Mouse (Mus musculus) hindbrain, embryonic 11.5 days (tissue): ENCODE data around the gene Rbm34. TPM values are rescaled to one million over a fixed set of nuclear protein-coding genes. Genes with fewer than 3 reads are reported as not detected.
"Not testable (repeated sequence)": the region's sequence is repeated elsewhere in the genome, so short reads cannot be mapped to it uniquely, and the experiment has no call there.

Experiments
- ATAC-seq: fragments of 200-750 bp; cut with Nextera tagmentation; 2 replicates; pipeline ENCODE4 v1.8.0; 2017; ENCODE audit warnings: mild to moderate bottlenecking, moderate TSS enrichment, moderate library complexity; ENCODE audit not compliant: low FRiP score
- DNase-seq: peaks from one replicate; pipeline ENCODE4 v3.0.0-alpha.2; 2015; ENCODE audit warnings: low spot score
- H3K27ac ChIP-seq: fragments of 300-500 bp; sonication (generic); 2 replicates; pipeline ENCODE4 v1.5.1; 2014; ENCODE audit warnings: mild to moderate bottlenecking, low read depth, low read length
- H3K27me3 ChIP-seq: fragments of 300-500 bp; sonication (generic); 2 replicates; pipeline ENCODE4 v1.6.1; 2014; ENCODE audit warnings: mild to moderate bottlenecking, low read length, moderate library complexity, mixed read lengths; ENCODE audit not compliant: control insufficient read depth, insufficient read depth
- H3K36me3 ChIP-seq: fragments of 300-500 bp; sonication (generic); 2 replicates; pipeline ENCODE4 v1.6.1; 2014; ENCODE audit warnings: mild to moderate bottlenecking, low read length, moderate library complexity, mixed read lengths; ENCODE audit not compliant: control insufficient read depth, insufficient read depth
- H3K4me1 ChIP-seq: fragments of 300-500 bp; sonication (generic); replicated peaks from 2 replicates; pipeline ENCODE4 v1.6.1; 2014; ENCODE audit warnings: low read length, mixed read lengths; ENCODE audit not compliant: control insufficient read depth, insufficient read depth
- H3K4me2 ChIP-seq: fragments of 300-500 bp; sonication (generic); replicated peaks from 2 replicates; pipeline ENCODE4 v1.6.1; 2014; ENCODE audit warnings: mild to moderate bottlenecking, low read depth, low read length
- H3K4me3 ChIP-seq: fragments of 300-500 bp; sonication (generic); 2 replicates; pipeline ENCODE4 v1.5.1; 2014; ENCODE audit warnings: low read depth, low read length
- H3K9ac ChIP-seq: fragments of 300-500 bp; sonication (generic); 2 replicates; pipeline ENCODE4 v1.6.1; 2014; ENCODE audit warnings: low read depth, low read length
- H3K9me3 ChIP-seq: fragments of 300-500 bp; sonication (generic); 2 replicates; pipeline ENCODE4 v1.6.1; 2016; ENCODE audit warnings: low read length; ENCODE audit not compliant: control insufficient read depth
- WGBS: fragments of 180-500 bp; shearing (Covaris S2); extraction: QIAGEN DNeasy Blood & Tissue Kit; methylation state at CpG from one replicate; pipeline ENCODE4 v1.1.7; 2014; 5-methylcytosine and 5-hydroxymethylcytosine counted together
- polyA plus RNA-seq: library from polyadenylated mRNA; unstranded; fragments of >200 nt; fragmentation: Nextera tagmentation; extraction: Ambion mirVana; gene quantifications from 2 replicates; pipeline ENCODE4 v1.2.1, GENCODE M21; 2014

Rbm34 gene
- polyA plus RNA-seq, 1 experiment from 2014 or later = 33.8 TPM

- not testable (repeated sequence) for H3K27me3 ChIP-seq, H3K27ac ChIP-seq, H3K9me3 ChIP-seq, H3K36me3 ChIP-seq, ATAC-seq, H3K4me1 ChIP-seq, H3K9ac ChIP-seq, H3K4me3 ChIP-seq, DNase-seq, H3K4me2 ChIP-seq
- WGBS = 59% methylated on average over 2 of the region's 3 CpGs
These were observed 7.7 kb upstream of the Rbm34 start for GRCm38 (mm10) chr8:126978535-126978934.

GRCm38 (mm10) chr8:126978028-126978427, 7.2 kb upstream of the Rbm34 start:
- Histone ChIP-seq H3K4me2 (no peak overlapping the region), H3K9me3 (no peaks in the 10 kb centered on the region), H3K36me3 (no peaks in the 10 kb centered on the region), H3K9ac (no peak overlapping the region), H3K27ac (no peak overlapping the region), H3K4me3 (no peak overlapping the region), H3K4me1 (no peaks in the 10 kb centered on the region), H3K27me3 (peaks cover 4% of the 10 kb centered on the region; the same call in 1 of the 2 replicates)
- ATAC-seq (no peak), DNase-seq (no peak)
- WGBS = 84% methylated on average over 10 of the region's 10 CpGs

GRCm38 (mm10) chr8:126976608-126977348, 5.9 kb upstream of the Rbm34 start:
- no peak overlapping the region for H3K9ac ChIP-seq
- no peak overlapping the region for H3K27ac ChIP-seq
- no peak overlapping the region for H3K4me2 ChIP-seq
- H3K36me3 ChIP-seq = no peaks in the 10 kb centered on the region
- ATAC-seq = no peak
- H3K4me1 ChIP-seq = no peaks in the 10 kb centered on the region
- WGBS = 76% methylated on average over 8 of the region's 8 CpGs
- H3K27me3 ChIP-seq = peaks cover 4% of the 10 kb centered on the region; the same call in 1 of the 2 replicates
- no peaks in the 10 kb centered on the region for H3K9me3 ChIP-seq
- no peak overlapping the region for H3K4me3 ChIP-seq
- no peak for DNase-seq

GRCm38 (mm10) chr8:126975706-126976105, 4.8 kb upstream of the Rbm34 start:
- H3K36me3 ChIP-seq = no peaks in the 10 kb centered on the region
- DNase-seq (peak; percentile 74), ATAC-seq (no peak)
- peaks cover 4% of the 10 kb centered on the region; the same call in 1 of the 2 replicates for H3K27me3 ChIP-seq
- WGBS = 32% methylated on average over 1 of the region's 1 CpGs
- H3K4me2 ChIP-seq = no peak overlapping the region
- no peaks in the 10 kb centered on the region for H3K9me3 ChIP-seq
- H3K4me1 ChIP-seq = no peaks in the 10 kb centered on the region
- H3K9ac ChIP-seq = no peak overlapping the region
- H3K27ac ChIP-seq = no peak overlapping the region
- H3K4me3 ChIP-seq = no peak overlapping the region

GRCm38 (mm10) chr8:126974511-126974910, 3.6 kb upstream of the Rbm34 start:
- WGBS = 88% methylated on average over 4 of the region's 4 CpGs
- no peak for DNase-seq
- Histone ChIP-seq H3K4me3 (no peak overlapping the region), H3K9me3 (no peaks in the 10 kb centered on the region), H3K4me1 (no peaks in the 10 kb centered on the region), H3K27me3 (peaks cover 4% of the 10 kb centered on the region; the same call in 1 of the 2 replicates), H3K36me3 (no peaks in the 10 kb centered on the region), H3K9ac (no peak overlapping the region), H3K27ac (no peak overlapping the region), H3K4me2 (no peak overlapping the region)
- ATAC-seq = no peak

GRCm38 (mm10) chr8:126973686-126974265, 2.9 kb upstream of the Rbm34 start:
- 72% methylated on average over 9 of the region's 9 CpGs for WGBS
- Histone ChIP-seq H3K27ac (no peak overlapping the region), H3K9me3 (no peaks in the 10 kb centered on the region), H3K4me2 (no peak overlapping the region), H3K4me1 (0 out of 2 replicates have a peak, but pooled peaks cover 2% of the 10 kb centered on the region), H3K36me3 (0 out of 2 replicates have a peak, but pooled peaks cover 3% of the 10 kb centered on the region), H3K27me3 (0 out of 2 replicates have a peak, but pooled peaks cover 2% of the 10 kb centered on the region), H3K4me3 (no peak overlapping the region), H3K9ac (no peak overlapping the region)
- no peak for ATAC-seq
- no peak for DNase-seq

GRCm38 (mm10) chr8:126972649-126973048, 1.8 kb upstream of the Rbm34 start:
- H3K4me2 ChIP-seq = no peak overlapping the region
- ATAC-seq = no peak
- no peak overlapping the region for H3K27ac ChIP-seq
- no peak overlapping the region for H3K9ac ChIP-seq
- 82% methylated on average over 2 of the region's 2 CpGs for WGBS
- 0 out of 2 replicates have a peak, but pooled peaks cover 2% of the 10 kb centered on the region for H3K4me1 ChIP-seq
- no peaks in the 10 kb centered on the region for H3K9me3 ChIP-seq
- H3K27me3 ChIP-seq = 0 out of 2 replicates have a peak, but pooled peaks cover 2% of the 10 kb centered on the region
- no peak for DNase-seq
- 0 out of 2 replicates have a peak, but pooled peaks cover 3% of the 10 kb centered on the region for H3K36me3 ChIP-seq
- H3K4me3 ChIP-seq = no peak overlapping the region

- 90% methylated on average over 2 of the region's 2 CpGs for WGBS
- no peaks in the 10 kb centered on the region for H3K9me3 ChIP-seq
- H3K4me1 ChIP-seq = 0 out of 2 replicates have a peak, but pooled peaks cover 2% of the 10 kb centered on the region
- H3K27me3 ChIP-seq = 0 out of 2 replicates have a peak, but pooled peaks cover 1% of the 10 kb centered on the region
- no peak for ATAC-seq
- DNase-seq = no peak
- 0 out of 2 replicates have a peak, but pooled peaks cover 3% of the 10 kb centered on the region for H3K36me3 ChIP-seq
- no peak overlapping the region for H3K9ac ChIP-seq
- no peak overlapping the region for H3K4me2 ChIP-seq
- H3K4me3 ChIP-seq = no peak overlapping the region
- H3K27ac ChIP-seq = no peak overlapping the region
These were observed 1.2 kb upstream of the Rbm34 start for GRCm38 (mm10) chr8:126972102-126972501.
